Mouse (Mus musculus): ENCODE results near the gene Mrpl52. TPM values are rescaled to one million over a fixed set of nuclear protein-coding genes. Genes with fewer than 3 reads are reported as not detected.

Mrpl52 gene
- total RNA-seq (2021): 100 to 1,000 TPM; 118 to 126 TPM

GRCm38 (mm10) chr14:54426689-54427398, at the start of gene Mrpl52:
TSS of gene Mrpl52 (plus strand) at chr14:54426909.
- intact Hi-C loops (cut with DNase I): no loop called here
- peak; percentile 91 to 94 for DNase-seq

- intact Hi-C loops (cut with DNase I): no loop called here
- no peak for DNase-seq
Measured at GRCm38 (mm10) chr14:54377166-54377565, 49.5 kb upstream of the Mrpl52 start.

GRCm38 (mm10) chr14:54379571-54379970, 47.1 kb upstream of the Mrpl52 start:
- intact Hi-C loops (cut with DNase I): no loop called here
- DNase-seq: no peak

GRCm38 (mm10) chr14:54380616-54381015, 46.1 kb upstream of the Mrpl52 start:
- no peak for DNase-seq
- intact Hi-C loops (cut with DNase I): no loop called here

- no peak for DNase-seq
- intact Hi-C loops (cut with DNase I): no loop called here
Measured at GRCm38 (mm10) chr14:54381816-54382215, 44.9 kb upstream of the Mrpl52 start.

GRCm38 (mm10) chr14:54382641-54383040, 44.1 kb upstream of the Mrpl52 start:
- no peak for DNase-seq

GRCm38 (mm10) chr14:54383355-54383771, 43.3 kb upstream of the Mrpl52 start:
- peak in 1 of 2 experiments; percentile 30 for DNase-seq
- intact Hi-C loops (cut with DNase I): no loop called here

More at GRCm38 (mm10) chr14:54382641-54383040, 44.1 kb upstream of the Mrpl52 start:
- intact Hi-C loops (cut with DNase I): no loop called here

- intact Hi-C loops (cut with DNase I): no loop called here
- DNase-seq: no peak
Measured at GRCm38 (mm10) chr14:54384396-54384795, 42.3 kb upstream of the Mrpl52 start.

GRCm38 (mm10) chr14:54385968-54386618, 40.6 kb upstream of the Mrpl52 start:
- intact Hi-C loops (cut with DNase I): no loop called here
- DNase-seq: no peak

- no peak for DNase-seq
- intact Hi-C loops (cut with DNase I): no loop called here
Measured at GRCm38 (mm10) chr14:54387546-54387945, 39.2 kb upstream of the Mrpl52 start.

GRCm38 (mm10) chr14:54390843-54391242, 35.9 kb upstream of the Mrpl52 start:
- intact Hi-C loops (cut with DNase I): no loop called here
- no peak for DNase-seq

GRCm38 (mm10) chr14:54393794-54394193, 32.9 kb upstream of the Mrpl52 start:
- intact Hi-C loops (cut with DNase I): no loop called here
- no peak for DNase-seq

- no peak for DNase-seq
- intact Hi-C loops (cut with DNase I): no loop called here
Measured at GRCm38 (mm10) chr14:54394309-54394708, 32.4 kb upstream of the Mrpl52 start.

GRCm38 (mm10) chr14:54396685-54397084, 30.0 kb upstream of the Mrpl52 start:
- intact Hi-C loops (cut with DNase I): no loop called here
- no peak for DNase-seq

GRCm38 (mm10) chr14:54397872-54398527, 28.7 kb upstream of the Mrpl52 start:
- DNase-seq: no peak
- intact Hi-C loops (cut with DNase I): no loop called here

GRCm38 (mm10) chr14:54398528-54398916, 28.2 kb upstream of the Mrpl52 start:
- intact Hi-C loops (cut with DNase I): no loop called here
- no peak for DNase-seq

- DNase-seq: no peak
- intact Hi-C loops (cut with DNase I): no loop called here
Measured at GRCm38 (mm10) chr14:54398921-54399382, 27.8 kb upstream of the Mrpl52 start.

GRCm38 (mm10) chr14:54401723-54402122, 25.0 kb upstream of the Mrpl52 start:
- no peak for DNase-seq
- intact Hi-C loops (cut with DNase I): no loop called here

- intact Hi-C loops (cut with DNase I): no loop called here
- DNase-seq: no peak
Measured at GRCm38 (mm10) chr14:54408336-54409056, 18.2 kb upstream of the Mrpl52 start.

GRCm38 (mm10) chr14:54409057-54409645, 17.6 kb upstream of the Mrpl52 start:
- intact Hi-C loops (cut with DNase I): no loop called here
- DNase-seq: peak in 1 of 2 experiments; percentile 11
